Mouse (Mus musculus) activated CD4-positive, CD25-positive, alpha-beta regulatory T cell, adult 4 months (primary cell): ENCODE results near the gene Gm34653. TPM values are rescaled to one million over a fixed set of nuclear protein-coding genes. Genes with fewer than 3 reads are reported as not detected.

Experiments used
- polyA plus RNA-seq, 2 experiments: library from polyadenylated mRNA; unstranded; fragments of 100-300 nt; shearing (Covaris generic); gene quantifications; one replicate each; pipeline ENCODE4 v1.2.1; 2017

Gm34653 gene
- polyA plus RNA-seq, 2 experiments from 2014 or later, result not detected

Other genes starting within 250 kb of the Gm34653 start
- gene Gapvd1, start 77.8 kb upstream of the Gm34653 start, polyA plus RNA-seq, result 10 to 100 TPM; 49.3 to 50.9 TPM
- 100 to 1,000 TPM; 510 to 612 TPM for gene Hspa5, start 61.0 kb upstream of the Gm34653 start, polyA plus RNA-seq
- 10 to 100 TPM; 48.7 to 64.7 TPM for gene Rabepk, start 33.1 kb upstream of the Gm34653 start, polyA plus RNA-seq
- gene Fbxw2, start 6.7 kb upstream of the Gm34653 start, polyA plus RNA-seq, result 10 to 100 TPM; 69.1 to 87.0 TPM
- not detected for gene Cutal, start 41.4 kb downstream of the Gm34653 start, polyA plus RNA-seq
- 10 to 100 TPM; 61.0 to 74.1 TPM for gene Psmd5, start 42.0 kb downstream of the Gm34653 start, polyA plus RNA-seq
- gene Phf19, start 81.0 kb downstream of the Gm34653 start, polyA plus RNA-seq, result 1 to 10 TPM; 1.2 to 1.8 TPM
- gene Traf1, start 128.8 kb downstream of the Gm34653 start, polyA plus RNA-seq, result 100 to 1,000 TPM; 213 to 237 TPM
- under 1 TPM; 0.09 to 0.17 TPM for gene Hc, start 228.4 kb downstream of the Gm34653 start, polyA plus RNA-seq